Mouse (Mus musculus): Measurements from ENCODE around the gene Spag16.
"Not testable (repeated sequence)": the region's sequence is repeated elsewhere in the genome, so short reads cannot be mapped to it uniquely, and the experiment has no call there.

Gene Spag16

GRCm38 (mm10) chr1:69826806-69827703, at the start of gene Spag16:
Gene Spag16 (plus strand): TSS chr1:69826970.
- DNase-seq (ENCODE audit: low spot score in 2 of 2) = peak in 1 of 2 experiments; percentile 64

GRCm38 (mm10) chr1:69785129-69785528, 41.6 kb upstream of the Spag16 start:
- DNase-seq (ENCODE audit: low spot score in 2 of 2) = peak in 1 of 2 experiments; percentile 67

GRCm38 (mm10) chr1:69786716-69787115, 40.1 kb upstream of the Spag16 start:
- no peak for DNase-seq (ENCODE audit: low spot score in 2 of 2)

- DNase-seq (ENCODE audit: low spot score in 2 of 2) = no peak
Measured at GRCm38 (mm10) chr1:69787379-69787778, 39.4 kb upstream of the Spag16 start.

- peak; percentile 19 to 63 for DNase-seq (ENCODE audit: low spot score in 2 of 2)
Measured at GRCm38 (mm10) chr1:69790337-69791250, 36.2 kb upstream of the Spag16 start.

- no peak for DNase-seq (ENCODE audit: low spot score in 2 of 2)
Measured at GRCm38 (mm10) chr1:69798948-69799565, 27.7 kb upstream of the Spag16 start.

- DNase-seq (ENCODE audit: low spot score in 2 of 2) = no peak
Measured at GRCm38 (mm10) chr1:69810161-69810560, 16.6 kb upstream of the Spag16 start.

- DNase-seq (ENCODE audit: low spot score in 2 of 2) = not testable (repeated sequence)
Measured at GRCm38 (mm10) chr1:69825635-69826034, 1.1 kb upstream of the Spag16 start.

- DNase-seq (ENCODE audit: low spot score in 2 of 2) = no peak
Measured at GRCm38 (mm10) chr1:69828872-69829479, 2.2 kb downstream of the Spag16 start.

GRCm38 (mm10) chr1:69830586-69830985, 3.8 kb downstream of the Spag16 start:
- no peak for DNase-seq (ENCODE audit: low spot score in 2 of 2)

GRCm38 (mm10) chr1:69831002-69831401, 4.2 kb downstream of the Spag16 start:
- no peak for DNase-seq (ENCODE audit: low spot score in 2 of 2)

- not testable (repeated sequence) for DNase-seq (ENCODE audit: low spot score in 2 of 2)
Measured at GRCm38 (mm10) chr1:69833476-69833875, 6.7 kb downstream of the Spag16 start.

GRCm38 (mm10) chr1:69853436-69853835, 26.7 kb downstream of the Spag16 start:
- DNase-seq (ENCODE audit: low spot score in 2 of 2) = no peak

GRCm38 (mm10) chr1:69867776-69868175, 41.0 kb downstream of the Spag16 start:
- no peak for DNase-seq (ENCODE audit: low spot score in 2 of 2)

- no peak for DNase-seq (ENCODE audit: low spot score in 2 of 2)
Measured at GRCm38 (mm10) chr1:69956606-69957005, 129.8 kb downstream of the Spag16 start.

GRCm38 (mm10) chr1:69996874-69997273, 170.1 kb downstream of the Spag16 start:
- no peak for DNase-seq (ENCODE audit: low spot score in 2 of 2)

- DNase-seq (ENCODE audit: low spot score in 2 of 2) = no peak
Measured at GRCm38 (mm10) chr1:70012991-70013390, 186.2 kb downstream of the Spag16 start.

- DNase-seq (ENCODE audit: low spot score in 2 of 2) = no peak
Measured at GRCm38 (mm10) chr1:70037384-70037783, 210.6 kb downstream of the Spag16 start.

- no peak for DNase-seq (ENCODE audit: low spot score in 2 of 2)
Measured at GRCm38 (mm10) chr1:70067404-70067803, 240.6 kb downstream of the Spag16 start.

GRCm38 (mm10) chr1:70073440-70073839, 246.7 kb downstream of the Spag16 start:
- no peak for DNase-seq (ENCODE audit: low spot score in 2 of 2)

- DNase-seq (ENCODE audit: low spot score in 2 of 2) = no peak
Measured at GRCm38 (mm10) chr1:70078806-70079205, 252.0 kb downstream of the Spag16 start.
